Mouse (Mus musculus) thymus, adult 2 months (tissue): ENCODE results near the gene Bahd1.

ENCODE experiments used
- CTCF ChIP-seq: fragments of 200-500 bp; IDR thresholded peaks from 2 replicates; pipeline ENCODE4 v1.5.1; 2012; ENCODE audit warnings: mild to moderate bottlenecking, control low read depth, low read length, moderate library complexity, borderline replicate concordance; ENCODE audit not compliant: control insufficient read depth, poor library complexity, insufficient read depth; ENCODE audit errors: extremely low read depth
- POLR2A ChIP-seq: fragments of 200-500 bp; IDR thresholded peaks from 2 replicates; pipeline ENCODE4 v1.6.1; 2012; ENCODE audit warnings: mild to moderate bottlenecking, low read length, control low read depth, moderate library complexity; ENCODE audit not compliant: control insufficient read depth, poor library complexity, insufficient read depth; ENCODE audit errors: extremely low read depth

DNA sequence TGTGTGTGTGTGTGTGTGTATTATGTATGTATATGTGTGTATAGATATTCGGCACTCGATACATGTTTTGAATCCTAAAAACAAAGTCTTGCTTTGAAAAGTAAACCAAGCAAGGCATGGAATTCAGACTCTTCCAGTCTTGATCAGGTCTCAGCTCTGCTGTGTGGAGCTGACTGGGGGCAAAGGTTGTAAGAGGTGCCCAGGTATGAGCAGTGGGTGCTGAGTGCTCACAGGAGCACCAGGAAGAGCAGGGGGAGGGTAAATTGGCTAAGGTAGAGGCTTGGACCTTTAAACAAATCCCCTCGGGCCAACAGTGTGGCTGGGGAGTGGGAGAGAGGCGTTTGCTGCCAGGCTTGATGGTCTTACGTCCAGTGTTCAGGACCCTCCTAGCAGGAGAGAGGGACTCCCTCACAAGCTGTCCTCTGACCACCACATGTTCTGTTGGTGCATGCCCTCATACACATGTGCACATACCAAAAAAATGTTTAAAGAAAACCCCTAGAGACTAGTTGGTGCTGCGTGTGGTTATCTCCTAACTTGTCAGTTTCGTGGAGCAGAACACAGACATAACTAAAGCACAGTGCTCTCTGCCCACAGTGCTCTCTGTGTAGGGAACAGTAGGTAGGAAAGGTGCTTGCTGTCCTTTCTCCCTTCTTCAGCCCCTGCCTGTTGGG lies 10.6 kb downstream of the Bahd1 start:
- no peak for TF ChIP-seq POLR2A
- no peak for TF ChIP-seq CTCF
